Mouse (Mus musculus) fibroblast of lung, adult 2 months (primary cell): ENCODE measurements at regions not wholly inside any gene's neighbourhood (a gene's known extent, or its start where the extent isn't known, plus 50 kb on each side); places are given as distances from the start of the nearest gene placed in this dataset.
"Not testable (repeated sequence)": the region's sequence is repeated elsewhere in the genome, so short reads cannot be mapped to it uniquely, and the experiment has no call there.

Experiments
- DNase-seq: peaks from one replicate; pipeline ENCODE4 v3.0.0-alpha.2; 2011; ENCODE audit warnings: low read depth

- no peak for DNase-seq
Measured at GRCm38 (mm10) chr3:56980593-56981304, 321.0 kb downstream of the Tm4sf1 start.

- DNase-seq: no peak
Measured at GRCm38 (mm10) chr3:56966008-56966407, 335.8 kb downstream of the Tm4sf1 start.

- DNase-seq: no peak
Measured at GRCm38 (mm10) chr3:56965444-56965843, 336.3 kb downstream of the Tm4sf1 start.

GRCm38 (mm10) chr3:56964156-56964555 is 337.6 kb downstream of the Tm4sf1 start:
- no peak for DNase-seq

- no peak for DNase-seq
Measured at GRCm38 (mm10) chr3:56963251-56963650, 338.5 kb downstream of the Tm4sf1 start.

GRCm38 (mm10) chr3:56962248-56963013 is 339.4 kb downstream of the Tm4sf1 start:
- DNase-seq: peak; percentile 83

- DNase-seq: no peak
Measured at GRCm38 (mm10) chr3:56956978-56957377, 344.8 kb downstream of the Tm4sf1 start.

- no peak for DNase-seq
Measured at GRCm38 (mm10) chr3:56955799-56956121, 346.0 kb downstream of the Tm4sf1 start.

GRCm38 (mm10) chr3:56955098-56955798 is 346.5 kb downstream of the Tm4sf1 start:
- no peak for DNase-seq

GRCm38 (mm10) chr3:56942557-56942956 is 359.2 kb downstream of the Tm4sf1 start:
- DNase-seq: not testable (repeated sequence)

GRCm38 (mm10) chr3:56928940-56929339 is 372.8 kb downstream of the Tm4sf1 start:
- DNase-seq: not testable (repeated sequence)

GRCm38 (mm10) chr3:56898491-56898890 is 403.3 kb downstream of the Tm4sf1 start:
- DNase-seq: no peak

GRCm38 (mm10) chr3:56877062-56877461 is 424.7 kb downstream of the Tm4sf1 start:
- no peak for DNase-seq

GRCm38 (mm10) chr3:56863591-56863990 is 438.2 kb downstream of the Tm4sf1 start:
- no peak for DNase-seq

- no peak for DNase-seq
Measured at GRCm38 (mm10) chr3:56859841-56860240, 441.9 kb downstream of the Tm4sf1 start.

GRCm38 (mm10) chr3:56845462-56845770 is 456.4 kb downstream of the Tm4sf1 start:
- no peak for DNase-seq

GRCm38 (mm10) chr3:56844681-56845461 is 456.9 kb downstream of the Tm4sf1 start:
- no peak for DNase-seq

- no peak for DNase-seq
Measured at GRCm38 (mm10) chr3:56837176-56837575, 464.6 kb downstream of the Tm4sf1 start.

- no peak for DNase-seq
Measured at GRCm38 (mm10) chr3:56830315-56831097, 471.3 kb downstream of the Tm4sf1 start.

- DNase-seq: no peak
Measured at GRCm38 (mm10) chr3:56824157-56824556, 477.6 kb downstream of the Tm4sf1 start.

GRCm38 (mm10) chr3:56810548-56811071 is 491.2 kb downstream of the Tm4sf1 start:
- no peak for DNase-seq
